Mouse (Mus musculus) brain, embryonic 18.5 days (tissue): Measurements from ENCODE around the gene Ptprj.
"Not testable (repeated sequence)": the region's sequence is repeated elsewhere in the genome, so short reads cannot be mapped to it uniquely, and the experiment has no call there.

ENCODE experiments used
- DNase-seq: peaks from one replicate; pipeline ENCODE4 v3.0.0-alpha.2; 2012; ENCODE audit warnings: low read depth, low spot score

Ptprj gene

GRCm38 (mm10) chr2:90577451-90578279 lies 2.8 kb downstream of the Ptprj start:
- no peak for DNase-seq

GRCm38 (mm10) chr2:90576936-90577335 lies 3.5 kb downstream of the Ptprj start:
- DNase-seq: no peak

GRCm38 (mm10) chr2:90576411-90576810 lies 4.0 kb downstream of the Ptprj start:
- DNase-seq: no peak

- DNase-seq: no peak
Observed at GRCm38 (mm10) chr2:90575713-90576112, 4.7 kb downstream of the Ptprj start.

- no peak for DNase-seq
Observed at GRCm38 (mm10) chr2:90575116-90575515, 5.3 kb downstream of the Ptprj start.

GRCm38 (mm10) chr2:90574536-90574935 lies 5.9 kb downstream of the Ptprj start:
- no peak for DNase-seq

GRCm38 (mm10) chr2:90573640-90574526 lies 6.6 kb downstream of the Ptprj start:
- no peak for DNase-seq

- DNase-seq: no peak
Observed at GRCm38 (mm10) chr2:90572126-90572525, 8.3 kb downstream of the Ptprj start.

GRCm38 (mm10) chr2:90571399-90571798 lies 9.0 kb downstream of the Ptprj start:
- not testable (repeated sequence) for DNase-seq

GRCm38 (mm10) chr2:90570871-90571270 lies 9.6 kb downstream of the Ptprj start:
- DNase-seq: no peak

- DNase-seq: no peak
Observed at GRCm38 (mm10) chr2:90570216-90570615, 10.2 kb downstream of the Ptprj start.

- DNase-seq: no peak
Observed at GRCm38 (mm10) chr2:90568961-90569481, 11.4 kb downstream of the Ptprj start.

GRCm38 (mm10) chr2:90568091-90568490 lies 12.4 kb downstream of the Ptprj start:
- DNase-seq: no peak

- no peak for DNase-seq
Observed at GRCm38 (mm10) chr2:90566773-90567528, 13.5 kb downstream of the Ptprj start.

GRCm38 (mm10) chr2:90566046-90566445 lies 14.4 kb downstream of the Ptprj start:
- no peak for DNase-seq

- no peak for DNase-seq
Observed at GRCm38 (mm10) chr2:90565192-90565929, 15.1 kb downstream of the Ptprj start.

- DNase-seq: no peak
Observed at GRCm38 (mm10) chr2:90564552-90564951, 15.9 kb downstream of the Ptprj start.

- no peak for DNase-seq
Observed at GRCm38 (mm10) chr2:90563171-90563570, 17.3 kb downstream of the Ptprj start.

- DNase-seq: no peak
Observed at GRCm38 (mm10) chr2:90562126-90562670, 18.2 kb downstream of the Ptprj start.

GRCm38 (mm10) chr2:90560197-90560843 lies 20.1 kb downstream of the Ptprj start:
- DNase-seq: no peak
